Mouse (Mus musculus) lung, embryonic 14.5 days (tissue): Measurements from ENCODE around the gene 1110032A03Rik. TPM values are rescaled to one million over a fixed set of nuclear protein-coding genes. Genes with fewer than 3 reads are reported as not detected.

Source experiments
- ATAC-seq: fragments of 200-750 bp; cut with Nextera tagmentation; 2 replicates; pipeline ENCODE4 v1.8.0; 2017; ENCODE audit warnings: mild to moderate bottlenecking, moderate TSS enrichment, moderate library complexity; ENCODE audit not compliant: insufficient read depth
- DNase-seq: peaks from one replicate; pipeline ENCODE4 v3.0.0-alpha.2; 2015
- H3K27ac ChIP-seq: fragments of 300-500 bp; sonication (generic); 2 replicates; pipeline ENCODE4 v1.5.1; 2014; ENCODE audit warnings: low read depth, mild to moderate bottlenecking, moderate library complexity
- H3K27me3 ChIP-seq: fragments of 300-500 bp; sonication (generic); 2 replicates; pipeline ENCODE4 v1.6.1; 2014; ENCODE audit warnings: low read length, control low read depth; ENCODE audit not compliant: insufficient read depth
- H3K36me3 ChIP-seq: fragments of 300-500 bp; sonication (generic); 2 replicates; pipeline ENCODE4 v1.6.1; 2014; ENCODE audit warnings: control low read depth; ENCODE audit not compliant: insufficient read depth
- H3K4me1 ChIP-seq: fragments of 300-500 bp; sonication (generic); 2 replicates; pipeline ENCODE4 v1.6.1; 2014; ENCODE audit warnings: antibody characterized with exemption, control low read depth; ENCODE audit not compliant: insufficient read depth
- H3K4me2 ChIP-seq: fragments of 300-500 bp; sonication (generic); 2 replicates; pipeline ENCODE4 v1.6.1; 2014; ENCODE audit warnings: mild to moderate bottlenecking
- H3K4me3 ChIP-seq: fragments of 300-500 bp; sonication (generic); 2 replicates; pipeline ENCODE4 v1.5.1; 2014; ENCODE audit warnings: low read depth, low read length
- H3K9ac ChIP-seq: fragments of 300-500 bp; sonication (generic); 2 replicates; pipeline ENCODE4 v1.6.1; 2014
- H3K9me3 ChIP-seq: fragments of 300-500 bp; sonication (generic); 2 replicates; pipeline ENCODE4 v1.6.1; 2016; ENCODE audit warnings: low read depth, low read length, control low read depth
- CTCF ChIP-seq: IDR thresholded peaks from 2 replicates; pipeline ENCODE4 v1.5.1; 2016; ENCODE audit warnings: antibody characterized with exemption, low read depth
- WGBS: fragments of 180-500 bp; shearing (Covaris S2); extraction: QIAGEN DNeasy Blood & Tissue Kit; methylation state at CpG from one replicate; pipeline ENCODE4 v1.1.7; 2014; 5-methylcytosine and 5-hydroxymethylcytosine counted together
- polyA plus RNA-seq: library from polyadenylated mRNA; unstranded; fragments of >200 nt; fragmentation: Nextera tagmentation; extraction: Ambion mirVana; gene quantifications from 2 replicates; pipeline ENCODE4 v1.2.1, GENCODE M21; 2014

1110032A03Rik gene
- polyA plus RNA-seq, 1 experiment from 2014 or later = 30.3 TPM

DNA sequence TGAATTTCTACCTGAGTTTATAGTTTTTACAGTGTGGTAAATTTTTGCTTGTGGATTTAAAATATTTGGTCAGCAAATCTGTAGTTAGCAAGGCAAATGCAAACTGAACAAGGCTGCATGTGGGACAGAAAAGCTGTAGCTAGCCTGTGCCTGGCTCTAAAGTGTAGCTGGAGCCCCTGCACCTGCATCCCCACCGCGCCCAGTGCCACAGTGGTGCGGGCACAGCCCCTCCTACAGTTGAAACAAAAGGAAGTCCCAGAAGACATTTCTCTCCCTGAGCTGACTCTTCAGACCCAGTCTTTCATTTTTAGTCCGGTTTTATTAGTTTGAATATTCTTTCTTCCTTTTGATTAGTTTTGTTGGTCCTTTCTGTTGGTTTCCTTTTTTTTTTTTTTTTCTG, 40.3 kb upstream of the 1110032A03Rik start:
- H3K27ac ChIP-seq = no peak overlapping the region
- TF ChIP-seq CTCF = no peak
- no peaks in the 10 kb centered on the region for H3K4me1 ChIP-seq
- WGBS = 97% methylated on average over 4 of the region's 4 CpGs
- DNase-seq (no peak), ATAC-seq (no peak)
- no peaks in the 10 kb centered on the region for H3K27me3 ChIP-seq
- no peaks in the 10 kb centered on the region for H3K9me3 ChIP-seq
- H3K9ac ChIP-seq = no peak overlapping the region
- no peak overlapping the region for H3K4me2 ChIP-seq
- H3K4me3 ChIP-seq = no peak overlapping the region
- H3K36me3 ChIP-seq = peaks cover 38% of the 10 kb centered on the region

DNA sequence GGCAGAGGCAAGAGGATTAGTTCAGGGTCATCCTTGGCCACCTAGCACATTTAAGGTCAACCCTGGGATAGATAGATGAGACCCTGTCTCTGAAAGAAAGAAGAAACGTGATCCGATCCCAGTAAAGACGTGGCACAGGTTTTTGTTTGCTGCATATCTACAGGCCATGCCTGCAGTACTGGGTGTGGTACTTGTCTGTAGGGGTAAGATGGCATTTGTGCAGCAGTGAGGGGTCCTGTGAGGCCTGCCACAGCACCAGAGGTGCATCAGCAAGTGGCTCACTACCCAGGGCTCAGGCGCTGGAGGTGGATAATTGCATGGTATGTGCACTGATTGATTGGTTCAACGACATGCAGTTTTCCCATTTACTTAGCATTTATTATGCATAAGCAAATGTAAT, 38.5 kb upstream of the 1110032A03Rik start:
- WGBS = 95% methylated on average over 5 of the region's 5 CpGs
- no peaks in the 10 kb centered on the region for H3K27me3 ChIP-seq
- ATAC-seq = no peak
- no peak overlapping the region for H3K9ac ChIP-seq
- no peak overlapping the region for H3K4me3 ChIP-seq
- no peak for DNase-seq
- no peaks in the 10 kb centered on the region for H3K4me1 ChIP-seq
- H3K4me2 ChIP-seq = no peak overlapping the region
- TF ChIP-seq CTCF = no peak
- no peak overlapping the region for H3K27ac ChIP-seq
- no peaks in the 10 kb centered on the region for H3K9me3 ChIP-seq
- peaks cover 50% of the 10 kb centered on the region for H3K36me3 ChIP-seq

DNA sequence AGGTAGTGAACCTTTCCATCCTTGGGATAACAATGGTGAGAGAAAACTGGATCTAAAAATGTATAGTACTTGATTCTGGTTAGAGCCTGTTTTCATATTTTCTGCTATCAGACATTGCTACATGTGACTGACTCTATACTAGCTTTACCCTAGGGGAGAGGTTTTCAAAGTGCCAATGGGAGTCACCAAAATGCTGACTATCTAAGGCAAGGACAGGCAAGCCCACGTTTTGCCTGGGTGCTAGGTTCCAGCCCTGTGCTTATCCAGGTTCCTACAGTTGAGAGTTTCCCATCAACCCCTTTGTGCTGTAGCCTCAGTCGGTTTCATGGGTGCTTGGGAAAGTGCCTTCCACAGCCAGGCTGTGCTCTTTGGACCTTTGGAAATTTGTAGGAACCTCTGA, 36.4 kb upstream of the 1110032A03Rik start:
- peaks cover 63% of the 10 kb centered on the region for H3K36me3 ChIP-seq
- WGBS = 72% methylated on average over 2 of the region's 2 CpGs
- H3K4me1 ChIP-seq = no peaks in the 10 kb centered on the region
- H3K9ac ChIP-seq = no peak overlapping the region
- DNase-seq (no peak), ATAC-seq (no peak)
- no peak overlapping the region for H3K4me2 ChIP-seq
- no peaks in the 10 kb centered on the region for H3K27me3 ChIP-seq
- H3K4me3 ChIP-seq = no peak overlapping the region
- no peak overlapping the region for H3K27ac ChIP-seq
- no peaks in the 10 kb centered on the region for H3K9me3 ChIP-seq
- TF ChIP-seq CTCF = no peak

DNA sequence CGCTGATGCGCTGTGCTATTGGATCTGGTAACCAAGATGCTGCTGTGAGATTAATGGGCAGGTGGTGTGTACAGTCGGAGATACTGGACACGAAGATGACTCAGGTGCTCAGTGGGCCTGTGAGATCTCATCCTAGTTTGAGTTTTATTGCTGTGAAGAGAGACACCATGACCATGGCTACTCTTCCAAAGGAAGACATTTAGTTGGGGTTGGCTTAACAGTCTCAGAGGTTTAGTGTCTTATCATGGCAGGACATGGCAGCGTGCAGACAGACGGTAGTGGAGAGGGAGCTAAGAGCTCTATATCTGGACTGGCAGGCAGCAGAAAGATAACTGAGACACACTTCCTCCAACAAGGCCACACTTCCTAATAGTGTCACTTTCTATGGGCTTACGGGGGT, 35.9 kb upstream of the 1110032A03Rik start:
- 85% methylated on average over 7 of the region's 7 CpGs for WGBS
- no peak for ATAC-seq
- Histone ChIP-seq H3K27ac (no peak overlapping the region; the same call in 1 of the 2 replicates), H3K4me3 (no peak overlapping the region), H3K27me3 (no peaks in the 10 kb centered on the region), H3K4me1 (no peaks in the 10 kb centered on the region), H3K4me2 (no peak overlapping the region), H3K9ac (no peak overlapping the region), H3K9me3 (no peaks in the 10 kb centered on the region), H3K36me3 (peaks cover 68% of the 10 kb centered on the region)
- TF ChIP-seq CTCF = no peak
- DNase-seq = no peak

DNA sequence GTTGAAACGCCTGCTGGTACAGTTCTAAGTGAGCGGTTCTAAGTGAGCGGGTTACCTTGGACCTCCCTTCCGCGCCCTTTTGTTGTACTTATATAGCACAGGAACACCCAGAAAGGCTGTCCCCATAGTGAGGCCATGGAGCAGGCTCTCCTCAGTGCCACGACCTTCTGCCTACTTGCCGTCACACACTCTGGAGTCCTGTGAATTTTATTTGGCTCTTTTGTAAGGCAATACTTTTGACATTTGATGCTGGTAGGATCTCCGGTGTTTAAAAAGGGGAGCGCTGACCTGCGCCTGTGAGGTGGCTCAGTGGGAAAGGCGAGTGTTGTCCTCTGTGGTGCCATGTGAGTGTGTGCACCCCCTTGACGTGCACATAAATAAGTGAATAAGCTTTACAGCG, 33.8 kb upstream of the 1110032A03Rik start:
- H3K9me3 ChIP-seq = no peaks in the 10 kb centered on the region
- WGBS = 90% methylated on average over 13 of the region's 13 CpGs
- H3K36me3 ChIP-seq = peaks cover 82% of the 10 kb centered on the region
- no peak overlapping the region for H3K4me3 ChIP-seq
- no peak overlapping the region for H3K9ac ChIP-seq
- no peak overlapping the region for H3K27ac ChIP-seq
- DNase-seq (no peak), ATAC-seq (no peak)
- H3K4me1 ChIP-seq = no peaks in the 10 kb centered on the region
- no peaks in the 10 kb centered on the region for H3K27me3 ChIP-seq
- TF ChIP-seq CTCF = no peak
- H3K4me2 ChIP-seq = no peak overlapping the region

DNA sequence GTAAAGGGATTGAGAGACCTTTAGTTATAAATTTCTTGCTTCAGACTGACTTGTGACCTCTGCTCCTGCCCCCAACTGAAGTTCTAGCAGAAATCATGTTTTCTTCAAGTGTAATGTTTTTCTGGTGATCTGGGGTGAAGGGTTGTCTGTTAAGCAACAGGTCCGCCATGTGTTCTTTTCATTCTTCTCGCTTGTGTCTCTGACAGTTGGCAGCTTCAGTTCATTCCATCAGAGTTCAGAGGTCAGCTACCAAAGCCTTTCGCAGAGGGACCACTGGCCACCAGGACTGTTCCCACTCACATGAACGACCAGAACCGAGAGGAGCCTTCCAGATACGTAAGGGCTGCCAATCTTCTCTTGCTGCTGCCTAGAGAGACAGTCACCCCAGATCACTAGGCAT, 33.2 kb upstream of the 1110032A03Rik start:
- DNase-seq (no peak), ATAC-seq (no peak)
- 74% methylated on average over 6 of the region's 6 CpGs for WGBS
- H3K27ac ChIP-seq = no peak overlapping the region
- peaks cover 82% of the 10 kb centered on the region for H3K36me3 ChIP-seq
- H3K27me3 ChIP-seq = no peaks in the 10 kb centered on the region
- H3K4me2 ChIP-seq = no peak overlapping the region
- no peaks in the 10 kb centered on the region for H3K9me3 ChIP-seq
- TF ChIP-seq CTCF = no peak
- H3K4me3 ChIP-seq = no peak overlapping the region
- no peaks in the 10 kb centered on the region for H3K4me1 ChIP-seq
- no peak overlapping the region for H3K9ac ChIP-seq

DNA sequence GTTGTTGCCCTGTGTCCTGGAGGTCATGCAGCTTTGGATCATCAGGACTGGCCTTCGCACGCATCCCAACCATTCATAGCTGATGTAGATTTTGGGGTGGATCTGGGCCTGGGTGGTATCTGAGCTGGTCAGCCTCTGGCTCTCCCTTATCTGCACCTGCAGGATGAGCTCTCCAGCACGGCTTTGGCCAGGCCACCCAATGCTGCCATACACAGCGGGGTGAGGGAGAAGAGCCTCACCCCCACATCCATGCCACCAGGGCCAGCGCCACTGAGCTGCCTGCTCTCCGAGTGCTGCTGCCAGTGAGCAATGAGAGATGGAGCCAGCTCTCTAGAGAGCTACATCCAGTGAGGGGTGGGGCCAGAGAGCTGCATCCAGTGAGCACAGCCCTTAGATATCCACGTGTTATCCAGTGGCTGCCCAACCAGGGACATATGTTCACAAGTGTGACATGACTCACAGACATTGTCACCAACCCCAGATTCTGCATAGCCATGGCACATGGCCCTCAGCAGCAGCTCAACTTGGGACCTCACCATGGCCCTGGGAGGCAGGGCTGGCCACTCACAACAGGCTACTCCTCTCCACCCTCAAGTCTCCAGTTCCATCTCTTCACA, 27.8 kb upstream of the 1110032A03Rik start:
- ATAC-seq (peak; percentile 66), DNase-seq (no peak)
- 85% methylated on average over 7 of the region's 7 CpGs for WGBS
- no peak overlapping the region for H3K4me3 ChIP-seq
- no peaks in the 10 kb centered on the region for H3K27me3 ChIP-seq
- H3K36me3 ChIP-seq = peaks cover 85% of the 10 kb centered on the region
- no peak for TF ChIP-seq CTCF
- no peak overlapping the region for H3K9ac ChIP-seq
- H3K27ac ChIP-seq = no peak overlapping the region
- no peaks in the 10 kb centered on the region for H3K4me1 ChIP-seq
- H3K9me3 ChIP-seq = no peaks in the 10 kb centered on the region
- H3K4me2 ChIP-seq = no peak overlapping the region

DNA sequence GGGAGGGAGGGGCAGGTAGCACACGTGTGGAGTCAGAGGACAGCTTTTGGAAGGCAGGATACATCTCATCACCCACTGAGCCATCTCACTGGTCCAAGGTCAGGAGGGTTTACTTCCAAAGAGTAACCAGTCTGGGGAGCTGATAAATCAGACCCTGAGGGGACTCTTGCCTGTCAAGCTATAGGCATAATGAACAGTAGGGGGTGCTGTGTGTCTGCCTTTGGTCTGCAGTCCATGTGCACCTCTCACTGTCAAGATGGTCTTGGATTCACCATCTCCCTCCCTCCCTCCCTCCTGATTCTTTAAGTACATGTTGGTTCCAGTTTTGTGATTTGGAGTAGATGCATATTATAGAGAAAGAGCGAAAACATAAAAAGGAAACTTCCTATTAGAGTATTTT, 25.7 kb upstream of the 1110032A03Rik start:
- TF ChIP-seq CTCF = peak; percentile 72
- peak; percentile 76 for DNase-seq
- ATAC-seq = no peak
- H3K36me3 ChIP-seq = peaks cover 74% of the 10 kb centered on the region
- H3K4me2 ChIP-seq = no peak overlapping the region
- H3K4me3 ChIP-seq = no peak overlapping the region
- no peak overlapping the region for H3K27ac ChIP-seq
- WGBS = 56% methylated on average over 2 of the region's 2 CpGs
- H3K27me3 ChIP-seq = no peaks in the 10 kb centered on the region
- no peaks in the 10 kb centered on the region for H3K4me1 ChIP-seq
- H3K9ac ChIP-seq = no peak overlapping the region
- no peaks in the 10 kb centered on the region for H3K9me3 ChIP-seq
